Mouse (Mus musculus): ENCODE results near the gene Rcor3. TPM values are rescaled to one million over a fixed set of nuclear protein-coding genes. Genes with fewer than 3 reads are reported as not detected.

Gene Rcor3
- polyA plus RNA-seq, 1 experiment, result 20.0 TPM

DNA sequence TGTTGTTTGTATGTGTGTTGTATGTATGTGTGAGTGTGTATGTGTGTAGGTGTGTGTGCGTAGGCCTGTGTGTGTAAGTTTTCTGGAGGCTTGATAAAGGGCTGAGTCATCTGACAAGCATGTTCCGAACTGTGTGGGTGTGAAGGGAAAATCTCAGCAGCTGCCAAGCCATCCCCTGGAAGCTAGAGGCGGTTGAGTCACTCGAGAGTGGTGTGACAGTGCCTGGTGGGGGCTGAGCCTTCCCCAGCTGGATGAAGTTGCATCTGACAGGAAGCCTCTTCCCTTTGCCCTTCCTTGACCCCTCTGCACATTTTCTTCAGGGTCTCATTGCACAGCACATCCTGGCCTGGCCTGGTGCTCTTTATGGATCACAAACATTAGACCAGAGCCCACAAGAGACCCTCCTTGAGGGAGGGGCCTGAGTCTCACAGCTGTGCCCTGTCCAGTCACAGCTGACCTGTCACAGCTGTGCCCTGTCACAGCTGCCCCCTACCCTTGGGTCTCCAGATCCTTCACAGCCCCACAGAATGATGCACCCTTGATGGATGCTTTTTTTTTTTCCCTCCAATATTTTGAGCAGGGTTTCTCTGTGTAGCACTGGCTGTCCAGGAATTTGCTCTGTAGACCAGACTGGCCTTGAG is 76.1 kb downstream of the Rcor3 start:
- Histone ChIP-seq H3K4me3 (replicated peaks; ENCODE audit: control insufficient read depth, low read depth, low read length) (no peak overlapping the region), H3K4me1 (ENCODE audit: control insufficient read depth, insufficient read depth, low read length) (no peaks in the 10 kb centered on the region; the same call in 1 of the 2 replicates), H3K27ac (ENCODE audit: control insufficient read depth, insufficient read depth, low read depth, low read length, poor library complexity) (no peak overlapping the region)
- 60% methylated on average over 4 of the region's 4 CpGs for WGBS
- no peak for TF ChIP-seq CTCF (IDR thresholded peaks at IDR 0.05; ENCODE audit: control insufficient read depth, insufficient read depth, low read length)
- TF ChIP-seq POLR2A (IDR thresholded peaks at IDR 0.05; ENCODE audit: borderline replicate concordance, control insufficient read depth, low read depth, low read length), result no peak

- TF ChIP-seq CTCF (IDR thresholded peaks at IDR 0.05; ENCODE audit: control insufficient read depth, insufficient read depth, low read length) (no peak), POLR2A (IDR thresholded peaks at IDR 0.05; ENCODE audit: borderline replicate concordance, control insufficient read depth, low read depth, low read length) (no peak)
Observed at GRCm38 (mm10) chr1:192058911-192059310, 79.0 kb downstream of the Rcor3 start.

GRCm38 (mm10) chr1:192053726-192054125 is 84.1 kb downstream of the Rcor3 start:
- Histone ChIP-seq H3K4me3 (replicated peaks; ENCODE audit: control insufficient read depth, low read depth, low read length) (no peak overlapping the region), H3K27ac (ENCODE audit: control insufficient read depth, insufficient read depth, low read depth, low read length, poor library complexity) (no peak overlapping the region), H3K4me1 (ENCODE audit: control insufficient read depth, insufficient read depth, low read length) (no peaks in the 10 kb centered on the region; the same call in 1 of the 2 replicates)
- 85% methylated on average over 3 of the region's 3 CpGs for WGBS
- TF ChIP-seq CTCF (IDR thresholded peaks at IDR 0.05; ENCODE audit: control insufficient read depth, insufficient read depth, low read length) (no peak), POLR2A (IDR thresholded peaks at IDR 0.05; ENCODE audit: borderline replicate concordance, control insufficient read depth, low read depth, low read length) (no peak)

More at GRCm38 (mm10) chr1:192058911-192059310, 79.0 kb downstream of the Rcor3 start:
- Histone ChIP-seq H3K4me3 (replicated peaks; ENCODE audit: control insufficient read depth, low read depth, low read length) (no peak overlapping the region), H3K4me1 (ENCODE audit: control insufficient read depth, insufficient read depth, low read length) (no peaks in the 10 kb centered on the region; the same call in 1 of the 2 replicates), H3K27ac (ENCODE audit: control insufficient read depth, insufficient read depth, low read depth, low read length, poor library complexity) (no peak overlapping the region)
- 86% methylated on average over 10 of the region's 10 CpGs for WGBS

GRCm38 (mm10) chr1:192052986-192053385 is 84.9 kb downstream of the Rcor3 start:
- 87% methylated on average over 5 of the region's 5 CpGs for WGBS
- no peak overlapping the region for H3K4me3 ChIP-seq (replicated peaks; ENCODE audit: control insufficient read depth, low read depth, low read length)
- TF ChIP-seq POLR2A (IDR thresholded peaks at IDR 0.05; ENCODE audit: borderline replicate concordance, control insufficient read depth, low read depth, low read length) (no peak), CTCF (IDR thresholded peaks at IDR 0.05; ENCODE audit: control insufficient read depth, insufficient read depth, low read length) (no peak)
- H3K4me1 ChIP-seq (ENCODE audit: control insufficient read depth, insufficient read depth, low read length), result no peaks in the 10 kb centered on the region; the same call in 1 of the 2 replicates
- no peak overlapping the region for H3K27ac ChIP-seq (ENCODE audit: control insufficient read depth, insufficient read depth, low read depth, low read length, poor library complexity)

GRCm38 (mm10) chr1:192052461-192052860 is 85.4 kb downstream of the Rcor3 start:
- 86% methylated on average over 8 of the region's 8 CpGs for WGBS
- no peak overlapping the region for H3K4me3 ChIP-seq (replicated peaks; ENCODE audit: control insufficient read depth, low read depth, low read length)
- no peaks in the 10 kb centered on the region; the same call in 1 of the 2 replicates for H3K4me1 ChIP-seq (ENCODE audit: control insufficient read depth, insufficient read depth, low read length)
- TF ChIP-seq CTCF (IDR thresholded peaks at IDR 0.05; ENCODE audit: control insufficient read depth, insufficient read depth, low read length) (no peak), POLR2A (IDR thresholded peaks at IDR 0.05; ENCODE audit: borderline replicate concordance, control insufficient read depth, low read depth, low read length) (no peak)
- H3K27ac ChIP-seq (ENCODE audit: control insufficient read depth, insufficient read depth, low read depth, low read length, poor library complexity), result no peak overlapping the region

Other genes with a start within 250 kb of the Rcor3 start
- 5.0 and 7.9 TPM in 2 replicates for gene Slc30a1, start 231.3 kb downstream of the Rcor3 start, polyA plus RNA-seq (2011; ENCODE audit: insufficient read depth, insufficient read length, low replicate concordance, missing spikeins)
- not detected in 2 replicates for gene Rd3, start 160.7 kb downstream of the Rcor3 start, polyA plus RNA-seq (2011; ENCODE audit: insufficient read depth, insufficient read length, low replicate concordance, missing spikeins)
- gene Traf5, start 45.5 kb downstream of the Rcor3 start, polyA plus RNA-seq (2011; ENCODE audit: insufficient read depth, insufficient read length, low replicate concordance, missing spikeins), result 12.7 and 35.4 TPM in 2 replicates
- 0.27 TPM in 2 replicates for gene Kcnh1, start 52.7 kb upstream of the Rcor3 start, polyA plus RNA-seq (2011; ENCODE audit: insufficient read depth, insufficient read length, low replicate concordance, missing spikeins)